Mouse (Mus musculus): Measurements from ENCODE around the gene Reep3.

The Reep3 gene

DNA sequence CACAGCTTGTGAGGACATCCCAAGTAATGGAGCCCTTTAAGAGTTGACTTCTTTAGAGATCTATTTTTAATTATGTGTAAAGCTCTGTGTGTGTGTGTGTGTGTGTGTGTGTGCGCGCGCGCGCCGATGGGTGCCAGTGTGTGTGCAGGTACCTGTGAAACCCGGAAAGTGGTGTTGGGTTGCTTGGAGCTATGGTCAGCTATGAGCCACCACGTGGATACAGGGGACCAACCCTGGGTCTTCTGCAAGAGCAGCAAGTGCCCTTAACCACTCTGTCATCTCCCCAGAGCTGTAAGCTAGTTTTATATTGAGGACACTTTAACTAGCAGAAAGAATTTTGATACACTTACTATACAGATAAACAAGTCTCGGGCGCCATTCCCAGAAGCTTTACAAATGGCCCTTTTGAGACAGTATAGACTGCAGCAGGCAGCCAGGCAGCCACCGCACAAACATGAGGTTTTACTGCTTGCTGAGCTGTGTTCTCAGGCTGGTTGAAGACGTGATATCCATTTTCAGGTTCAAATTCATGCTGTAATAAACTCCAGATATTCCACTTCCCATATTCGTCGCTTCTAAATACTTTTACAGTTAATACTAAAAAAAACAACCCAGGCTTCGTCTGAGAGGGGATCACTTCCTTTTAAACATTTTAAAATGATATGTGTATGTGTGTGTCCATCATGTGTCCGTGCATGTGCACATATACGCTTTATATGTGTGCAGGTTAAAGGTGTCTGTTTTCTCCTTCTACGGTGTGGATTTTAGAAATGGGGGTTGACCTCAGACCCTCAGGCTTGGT lies 15.3 kb downstream of the Reep3 start:
- no peak for DNase-seq

DNA sequence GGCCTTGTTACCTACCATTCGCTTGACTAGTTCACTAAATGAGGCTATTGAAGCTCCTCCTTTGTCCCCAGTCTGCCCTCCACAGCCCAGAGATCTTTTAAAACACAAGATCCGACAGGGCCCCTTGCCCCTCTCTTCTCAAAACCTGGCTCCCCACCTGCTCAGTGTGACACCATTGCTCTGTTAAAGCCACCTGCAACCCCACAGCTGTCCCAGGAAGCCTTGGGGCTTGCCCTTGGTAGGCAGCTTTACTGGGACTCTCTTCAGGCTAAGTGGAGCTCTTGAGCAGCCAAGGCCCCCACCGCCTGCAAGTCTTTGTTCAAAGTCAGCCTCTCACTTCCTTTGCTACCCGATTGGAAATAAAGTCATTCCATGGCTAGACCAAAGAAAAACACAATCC lies 17.7 kb downstream of the Reep3 start:
- no peak for DNase-seq

DNA sequence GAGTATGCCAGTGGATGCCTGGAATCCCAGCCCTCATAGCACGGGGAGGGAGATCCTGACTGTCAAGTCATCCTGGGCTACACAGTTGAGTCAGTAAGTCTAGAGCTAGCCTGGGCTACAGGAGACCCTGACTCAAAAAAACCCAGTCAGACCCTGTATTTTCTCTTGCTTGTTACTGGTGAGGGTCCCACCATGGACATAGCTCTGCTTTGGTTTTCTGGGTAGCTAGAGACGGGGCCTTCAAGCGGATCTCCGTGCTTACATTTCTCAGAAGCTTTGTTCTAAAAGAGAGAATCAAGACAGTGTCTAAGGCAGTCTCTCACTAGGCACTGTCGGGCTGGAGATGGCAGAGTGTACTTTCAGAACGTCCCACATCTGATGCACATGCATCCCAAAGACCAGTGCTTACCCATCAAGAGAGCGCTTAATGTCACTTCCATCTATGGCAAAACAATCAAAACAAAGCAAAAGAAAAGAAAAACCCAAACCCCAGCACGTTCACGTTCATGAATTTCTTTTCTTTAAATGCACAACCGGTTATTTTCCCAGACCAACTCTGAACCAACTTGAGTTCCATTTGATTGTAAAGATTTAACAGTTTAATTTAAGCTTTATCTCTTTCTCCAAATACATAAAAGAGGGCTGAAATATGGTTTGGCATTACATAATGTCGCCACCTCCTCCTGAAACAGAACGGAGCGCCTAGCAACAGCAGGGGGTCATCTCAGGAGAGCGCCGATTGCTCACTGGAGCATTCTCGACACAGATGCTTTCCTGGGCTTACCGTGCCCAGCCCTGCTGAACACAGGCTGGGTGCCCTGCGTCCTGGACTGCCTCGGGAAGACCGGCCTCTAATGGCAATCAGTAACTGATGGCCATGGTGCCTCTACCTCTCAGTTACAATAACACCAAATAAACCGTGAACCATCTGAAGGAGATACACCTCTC lies 20.5 kb downstream of the Reep3 start:
- DNase-seq, result no peak

DNA sequence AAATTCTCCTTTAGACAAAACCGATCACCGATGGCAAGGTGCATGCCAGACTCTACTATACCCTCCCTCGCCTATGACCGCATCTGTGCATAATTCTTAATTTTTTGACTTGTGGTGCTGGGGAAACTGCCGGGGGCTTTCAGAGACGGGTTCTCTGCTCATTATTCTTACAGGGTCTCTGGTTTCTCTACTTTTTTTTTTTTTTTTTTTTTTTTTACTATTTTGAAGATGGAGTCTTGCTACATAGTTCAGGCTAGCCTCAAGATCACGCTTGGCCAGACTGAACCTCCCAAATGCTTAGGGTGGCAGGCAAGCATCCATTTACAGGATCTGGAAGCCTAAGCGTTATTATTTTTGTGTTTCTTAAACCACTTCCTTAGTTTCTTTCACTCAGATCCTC lies 23.2 kb downstream of the Reep3 start:
- no peak for DNase-seq

DNA sequence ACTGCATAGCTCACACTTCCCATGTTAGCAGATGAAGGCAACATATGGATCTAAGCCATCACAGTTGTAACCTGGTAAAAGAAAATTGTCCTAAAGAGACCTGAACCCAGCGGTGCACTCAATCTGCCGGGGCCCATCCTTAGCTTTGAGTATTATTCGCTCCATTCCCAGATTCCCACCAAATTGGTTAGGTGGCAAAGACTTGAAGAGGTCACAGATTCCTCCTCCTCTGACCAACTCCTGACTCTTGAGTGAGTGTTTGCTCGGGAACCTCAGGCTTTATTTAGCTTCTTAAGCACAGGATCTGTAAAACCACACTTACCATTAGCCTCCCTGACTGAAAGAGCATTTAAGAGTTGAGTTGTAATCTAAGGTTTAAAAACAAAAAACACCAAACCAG lies 24.1 kb downstream of the Reep3 start:
- peak; percentile 65 for DNase-seq

DNA sequence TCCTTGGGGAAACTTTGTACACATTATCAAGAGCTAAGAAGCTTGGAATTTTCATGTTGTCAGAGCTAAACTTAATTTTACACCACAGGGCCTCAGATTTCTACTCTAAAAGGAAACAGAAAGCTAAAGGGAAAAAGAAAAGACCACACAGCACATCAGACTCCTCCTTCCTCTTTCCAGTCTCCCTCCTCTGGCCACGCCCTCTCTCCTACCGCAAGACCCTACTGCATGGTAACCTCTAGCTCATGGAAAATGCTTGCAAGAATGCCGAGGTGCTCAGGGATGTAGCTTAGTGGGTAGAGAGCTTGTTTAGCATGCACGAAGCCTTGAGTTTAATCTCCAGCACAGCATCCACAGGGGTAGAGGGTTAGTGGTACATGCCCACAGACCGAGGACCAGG lies 24.9 kb downstream of the Reep3 start:
- DNase-seq, result peak; percentile 47

DNA sequence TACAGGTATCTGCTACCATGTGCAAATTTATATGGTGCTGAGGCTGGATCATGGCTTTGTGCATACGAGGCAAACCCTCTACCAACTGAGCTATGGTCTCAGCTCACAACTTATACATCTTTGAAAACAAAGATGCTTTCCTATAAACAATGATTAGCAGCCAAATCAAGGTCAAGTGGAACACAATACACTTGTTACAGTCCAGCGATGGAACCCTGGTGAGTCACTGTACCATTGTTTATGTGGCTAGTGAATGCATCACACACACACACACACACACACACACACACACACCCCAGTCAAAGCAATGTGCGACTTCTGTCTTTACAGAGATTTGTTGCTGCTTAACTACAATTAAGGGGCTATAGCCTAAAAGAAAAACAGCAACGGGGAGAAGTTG lies 25.4 kb downstream of the Reep3 start:
- peak; percentile 50 for DNase-seq

DNA sequence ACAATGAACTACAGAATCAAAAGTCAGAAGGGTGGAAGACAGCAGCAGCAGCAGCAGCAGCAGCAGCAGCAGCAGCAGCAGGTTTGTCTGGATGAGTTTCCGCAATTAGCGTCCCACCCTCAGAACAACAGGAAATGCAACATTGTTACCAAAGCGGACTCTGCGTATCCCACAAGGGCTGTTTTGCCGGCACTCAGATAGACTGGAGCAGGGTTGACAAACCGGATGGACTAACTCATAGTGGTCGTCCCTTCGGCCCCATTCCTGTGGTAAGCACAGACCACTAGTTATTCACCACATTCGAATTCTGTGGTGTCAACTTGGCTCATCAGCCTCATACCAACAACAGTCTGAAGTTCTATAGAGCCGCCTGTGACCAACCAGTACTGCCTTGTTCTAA lies 27.7 kb downstream of the Reep3 start:
- DNase-seq, result peak; percentile 56

DNA sequence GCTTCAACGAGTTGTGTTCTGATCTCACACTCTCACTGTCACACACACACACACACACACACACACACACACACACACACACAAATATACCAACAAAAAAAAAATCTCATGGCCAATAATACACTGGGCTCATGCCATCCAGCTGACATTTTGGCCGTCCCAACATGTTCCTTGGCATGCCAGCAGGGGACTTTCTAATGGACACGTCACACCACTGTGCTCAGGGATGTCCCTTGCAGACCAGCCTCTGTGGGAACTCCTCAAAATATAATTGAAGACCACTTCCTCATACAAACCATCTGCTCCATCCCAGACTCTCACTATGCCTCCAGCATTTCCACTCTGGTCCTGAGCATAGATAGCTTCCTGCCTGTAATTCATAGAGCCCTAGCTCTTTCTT lies 30.3 kb downstream of the Reep3 start:
- DNase-seq, result no peak

DNA sequence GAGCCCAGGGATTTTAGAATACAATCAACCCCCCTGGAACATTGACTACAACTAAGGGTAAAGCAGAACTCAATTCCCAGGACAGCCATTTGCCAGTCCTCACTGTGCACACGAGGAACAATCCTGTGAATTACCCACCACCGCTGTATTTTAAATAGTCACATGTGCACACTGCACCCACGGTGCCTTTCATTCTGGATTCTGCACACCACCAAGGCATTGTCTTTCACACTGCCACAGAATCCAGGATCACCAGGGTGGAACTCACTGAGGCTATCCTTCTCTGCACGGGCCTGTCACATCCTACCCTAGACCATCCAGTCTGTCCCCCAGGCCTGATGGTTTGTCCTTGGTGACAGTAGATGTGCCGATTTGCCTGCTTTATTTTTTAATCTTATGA lies 30.8 kb downstream of the Reep3 start:
- DNase-seq, result no peak

DNA sequence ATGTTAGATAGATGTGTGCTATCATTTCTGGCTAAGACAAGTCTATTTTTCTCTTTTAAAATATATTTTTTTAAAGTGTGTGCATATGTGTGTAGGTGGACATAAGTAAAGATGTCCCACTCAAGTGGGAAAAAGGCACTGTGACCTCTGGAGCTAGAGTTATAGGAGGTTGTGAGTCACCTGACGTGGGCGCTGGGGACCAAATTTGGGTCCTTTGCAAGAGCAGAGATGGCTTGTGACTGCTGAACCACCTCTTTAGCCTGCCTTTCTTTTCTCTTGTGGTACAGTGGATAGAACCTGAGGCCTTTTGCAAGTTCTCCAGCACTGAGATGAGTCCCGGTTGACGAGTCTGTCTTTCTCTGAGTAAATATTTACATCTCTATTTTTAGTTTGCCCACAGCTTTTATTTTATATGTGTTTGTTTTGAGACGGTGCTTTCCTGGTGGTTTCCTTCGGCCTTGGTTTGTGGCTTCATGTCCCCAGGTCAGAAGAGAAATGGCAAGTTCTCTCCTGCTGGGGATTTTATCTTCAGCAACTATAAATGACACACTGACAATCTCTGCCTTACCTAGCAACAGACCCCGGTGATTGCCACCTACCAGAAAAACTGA lies 31.4 kb downstream of the Reep3 start:
- no peak for DNase-seq

DNA sequence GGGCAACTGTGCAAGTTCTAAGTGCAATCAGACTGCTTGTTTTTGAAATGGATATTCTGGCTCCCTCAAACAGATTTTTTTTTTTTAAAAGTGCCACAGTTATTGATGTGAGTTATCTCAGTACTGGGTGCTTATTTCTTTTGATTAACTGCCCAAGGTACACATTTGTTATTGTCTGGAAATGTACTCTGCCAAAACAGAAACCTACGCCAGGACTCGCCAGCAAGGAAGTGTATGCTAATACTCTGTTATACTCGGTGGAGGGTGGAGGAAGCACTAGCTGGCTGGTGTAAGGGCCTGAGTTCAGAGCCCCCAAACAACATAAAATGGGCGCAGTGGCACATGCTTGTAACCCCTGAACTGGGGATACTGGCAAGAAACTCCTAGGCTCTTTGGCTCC lies 34.9 kb downstream of the Reep3 start:
- DNase-seq, result peak; percentile 61

DNA sequence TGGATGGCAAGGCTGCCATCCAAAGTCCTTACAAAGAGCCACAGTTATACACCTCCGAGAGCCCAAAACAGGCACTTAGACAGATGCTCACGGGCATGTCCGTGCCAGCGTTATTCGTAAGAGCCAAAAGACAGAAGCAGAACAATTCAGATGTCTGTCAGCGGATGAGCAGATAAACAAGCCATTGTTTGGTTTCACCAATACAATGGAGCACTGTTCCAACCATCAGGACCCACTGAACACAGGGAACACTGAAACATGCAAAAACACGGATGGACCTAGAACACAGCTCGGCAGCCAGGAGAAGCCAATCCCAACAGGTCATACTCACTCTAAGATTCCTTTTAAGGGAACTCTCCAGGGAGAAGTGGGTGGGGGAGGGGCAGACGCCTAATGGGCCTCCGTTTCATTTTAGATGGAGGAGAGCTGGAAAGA lies 35.4 kb downstream of the Reep3 start:
- peak; percentile 81 for DNase-seq

DNA sequence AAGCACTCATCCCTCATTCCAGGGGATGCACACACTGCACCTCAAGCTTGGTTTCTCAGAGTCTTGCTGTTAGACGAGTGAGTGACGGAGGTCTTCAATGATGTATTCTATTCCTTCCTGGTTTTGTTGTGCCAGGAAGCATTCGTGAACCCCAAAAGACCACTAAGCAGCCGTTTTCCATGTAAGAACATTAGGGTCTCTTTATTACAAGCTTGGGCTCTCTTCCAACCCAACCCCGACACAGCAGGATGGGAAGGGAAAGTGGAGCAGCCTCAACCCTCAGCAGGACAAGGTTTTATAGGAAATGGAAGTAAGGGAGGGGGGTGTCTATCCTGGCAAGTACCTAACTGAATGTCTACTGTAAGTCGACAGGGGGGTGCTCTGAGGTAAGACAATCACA lies 38.0 kb downstream of the Reep3 start:
- no peak for DNase-seq

DNA sequence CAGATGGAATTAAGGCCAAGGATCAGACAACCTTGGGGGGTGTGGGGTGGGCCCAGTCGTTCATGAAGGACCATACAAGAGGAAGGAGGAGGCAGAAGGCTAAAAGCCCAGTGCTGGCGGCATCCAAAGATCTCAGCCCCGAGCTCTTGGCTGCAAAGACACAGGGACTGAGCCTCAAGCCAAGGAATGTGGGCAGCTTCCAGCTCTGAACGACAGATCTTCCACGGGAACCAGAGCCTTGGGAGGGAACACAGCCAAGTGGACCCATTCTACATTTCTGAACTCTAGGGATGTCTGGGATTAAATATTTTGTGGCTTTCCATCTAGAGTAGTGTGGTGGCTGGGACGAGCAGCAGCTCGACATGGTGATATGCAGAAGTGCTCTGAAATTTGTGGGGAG lies 38.4 kb downstream of the Reep3 start:
- DNase-seq, result peak; percentile 42

DNA sequence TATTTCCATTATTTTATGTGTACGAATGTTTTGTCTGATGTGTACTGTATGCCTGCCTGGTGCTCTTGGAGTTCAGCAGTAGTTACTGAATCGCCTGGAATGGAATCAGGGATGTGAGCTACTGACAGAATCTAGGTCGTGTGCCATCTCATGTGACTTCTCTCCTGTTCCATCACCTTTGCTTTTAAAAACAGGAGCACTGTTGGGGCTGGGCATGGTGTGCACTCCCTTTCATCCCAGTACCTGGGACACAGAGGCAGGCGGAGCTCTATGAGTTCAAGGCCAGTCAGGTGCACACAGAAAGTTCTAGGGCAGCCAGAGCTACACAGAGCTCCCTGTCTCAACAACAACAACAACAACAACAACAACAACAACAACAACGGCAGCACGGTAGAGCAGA lies 39.0 kb downstream of the Reep3 start:
- DNase-seq, result no peak

DNA sequence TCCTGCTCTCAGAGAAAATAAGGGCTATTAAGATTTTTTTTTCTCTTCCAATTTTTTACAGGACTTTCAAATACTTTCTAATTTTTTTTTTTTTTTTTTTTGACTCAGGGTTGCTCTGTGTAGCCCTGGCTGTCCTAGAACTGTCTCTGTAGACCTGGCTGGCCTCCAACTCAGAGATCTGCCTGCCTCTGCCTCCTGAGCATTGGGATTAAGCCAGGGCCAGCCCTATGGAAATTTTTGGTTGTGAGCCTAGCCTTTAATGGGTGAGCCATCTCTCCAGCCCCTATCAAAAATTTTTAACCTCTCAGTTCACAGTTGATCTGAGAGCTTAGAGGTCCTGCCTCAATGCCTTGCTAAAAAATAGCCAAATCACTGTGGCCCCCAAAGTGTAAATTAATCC lies 39.5 kb downstream of the Reep3 start:
- no peak for DNase-seq

DNA sequence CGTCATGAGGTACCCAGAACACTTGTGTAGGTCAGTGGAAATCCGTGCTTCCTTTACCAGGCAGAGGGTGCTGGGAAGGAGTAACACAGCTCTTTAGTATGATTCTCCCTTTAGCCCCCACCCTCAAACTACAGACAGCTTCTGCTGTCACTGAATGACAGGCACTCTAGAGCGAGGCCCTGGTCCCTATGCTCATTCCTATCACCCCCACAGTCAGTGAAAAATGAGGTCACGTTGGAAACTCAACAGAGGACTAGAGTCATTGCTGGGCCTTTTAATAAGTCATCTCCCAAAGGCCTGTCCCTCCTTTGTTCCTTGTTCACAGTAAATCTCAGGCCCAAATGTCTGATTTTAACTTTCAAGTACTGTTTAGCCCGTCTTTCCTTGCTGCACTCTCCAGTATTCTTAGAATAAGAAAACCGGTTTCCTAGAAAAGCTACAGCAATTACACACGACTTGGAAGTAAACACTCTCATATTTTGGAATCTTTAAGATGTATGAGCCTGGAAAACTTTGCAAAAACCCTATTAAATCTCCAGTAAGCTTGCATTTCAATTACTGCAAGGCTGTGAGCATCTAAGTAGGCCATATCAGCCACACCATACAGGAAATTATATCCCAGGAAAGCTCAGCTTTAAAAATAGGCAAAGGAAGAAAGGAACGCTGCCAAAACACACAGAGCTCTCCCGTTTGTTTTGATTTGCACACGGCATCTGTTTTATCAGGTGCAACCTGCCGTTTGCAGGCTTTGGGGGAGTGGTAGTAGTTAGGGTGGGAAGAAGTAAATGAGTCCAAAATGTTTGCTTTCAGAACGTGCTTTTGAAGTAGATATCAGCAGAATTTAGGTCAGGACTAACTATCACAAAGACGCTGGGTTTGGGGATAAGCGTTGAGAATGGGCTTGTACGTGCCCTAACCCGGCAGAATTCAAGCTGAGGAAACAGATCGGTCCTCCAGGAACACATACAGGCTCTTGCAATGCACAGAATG lies 40.6 kb downstream of the Reep3 start:
- DNase-seq, result peak; percentile 59

DNA sequence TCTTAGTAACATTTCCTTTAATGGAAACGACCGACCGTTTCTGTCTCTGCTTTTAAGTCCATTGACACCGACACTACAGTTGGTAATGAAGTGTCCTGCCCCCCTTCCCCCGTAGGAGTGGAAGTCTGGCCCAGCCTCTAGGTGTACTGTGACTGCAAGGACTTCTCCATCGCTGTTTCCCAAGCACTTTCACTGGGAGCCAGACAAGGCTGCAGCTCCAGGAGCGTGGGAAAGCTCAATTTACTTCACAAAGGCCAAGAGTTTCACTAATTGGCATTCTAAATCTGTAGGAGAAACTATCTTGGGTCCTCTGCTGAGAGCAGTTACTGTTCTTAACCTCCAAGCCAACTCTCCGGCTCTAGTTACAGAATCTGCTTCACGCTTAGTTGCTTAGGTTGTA lies 43.3 kb downstream of the Reep3 start:
- DNase-seq, result no peak

DNA sequence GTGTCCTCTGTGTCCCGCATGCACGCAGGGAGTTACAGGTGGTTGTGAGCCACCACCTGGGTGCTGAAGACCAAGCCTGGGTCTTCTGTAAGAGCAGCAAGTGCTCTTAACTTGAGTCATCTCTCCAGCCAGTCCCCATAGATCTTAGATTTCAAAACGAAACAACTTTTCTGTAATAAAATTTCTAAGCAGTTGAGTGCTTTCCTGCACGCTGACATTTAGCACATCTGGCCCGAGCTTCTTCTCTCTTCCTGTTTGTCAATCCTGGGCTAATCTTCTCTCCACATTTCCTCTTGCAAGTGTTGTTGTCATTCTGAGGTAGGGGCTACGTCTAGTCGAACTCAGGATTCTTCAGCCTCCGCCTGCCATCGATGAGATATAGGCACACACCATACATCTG lies 44.3 kb downstream of the Reep3 start:
- no peak for DNase-seq

DNA sequence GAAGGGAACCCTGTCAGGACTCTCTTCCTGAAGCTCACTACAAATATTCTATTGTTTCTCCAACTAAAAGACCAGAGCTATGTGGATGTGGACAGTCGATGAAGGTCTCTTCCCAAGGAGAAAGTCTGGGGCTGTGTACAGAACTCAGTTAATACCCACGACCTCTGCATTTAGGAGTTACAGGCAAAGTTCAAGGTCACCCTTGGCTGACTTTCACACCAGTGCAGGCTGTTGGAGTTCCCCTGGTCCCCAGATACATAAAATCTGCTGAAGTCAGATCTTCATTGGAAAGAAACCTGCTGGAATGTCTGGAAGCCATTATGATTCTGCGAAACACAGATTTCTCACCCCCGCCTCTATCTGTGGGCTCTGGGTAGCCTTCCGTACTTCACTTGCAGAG lies 45.3 kb downstream of the Reep3 start:
- no peak for DNase-seq

DNA sequence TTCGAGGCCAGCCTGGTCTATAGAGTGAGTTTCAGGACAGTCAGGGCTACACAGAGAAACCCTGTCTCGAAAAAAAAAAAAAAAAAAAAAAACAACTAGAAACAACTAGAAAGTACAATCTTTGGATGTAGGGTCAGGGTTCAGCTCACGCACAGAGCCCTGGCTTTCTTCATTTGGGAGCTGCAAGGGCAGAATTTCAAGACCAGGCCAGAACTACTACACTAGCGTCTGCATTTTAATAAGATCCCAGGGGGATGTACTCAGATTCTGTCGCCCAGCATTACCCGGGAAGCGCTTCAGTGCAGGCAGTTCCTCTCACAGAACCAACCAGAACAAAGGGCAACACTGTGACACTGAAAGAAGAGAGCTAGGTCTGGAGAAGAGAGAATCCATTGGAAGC lies 46.0 kb downstream of the Reep3 start:
- no peak for DNase-seq
